Mouse (Mus musculus): ENCODE measurements around the gene Dnajc25. TPM values are rescaled to one million over a fixed set of nuclear protein-coding genes. Genes with fewer than 3 reads are reported as not detected.

Dnajc25 gene
- polyA plus RNA-seq, 1 experiment from 2014 or later: 11.6 TPM

DNA sequence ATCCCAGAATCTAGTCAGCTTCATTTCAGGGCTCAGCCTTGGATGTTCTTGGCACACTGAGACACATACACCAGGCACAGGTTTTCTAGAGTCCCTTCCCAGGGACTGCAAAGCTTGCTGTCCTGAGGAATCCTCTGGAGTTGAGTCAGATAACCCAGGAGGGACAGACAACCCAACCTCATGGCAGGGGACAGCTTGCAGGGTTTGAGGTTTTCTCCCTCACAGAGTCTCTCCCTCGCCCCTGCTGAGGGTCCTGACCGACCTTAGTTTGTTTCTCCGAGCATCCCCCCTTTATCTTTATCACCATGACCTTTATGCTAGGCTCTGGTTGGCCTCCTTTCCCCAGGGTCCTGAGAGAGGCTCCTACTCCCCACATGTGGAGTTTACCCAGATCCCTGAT, 42.7 kb downstream of the Dnajc25 start:
- H3K27me3 ChIP-seq (replicated peaks; ENCODE audit: control insufficient read depth, insufficient read depth, low read length): no peaks in the 10 kb centered on the region

DNA sequence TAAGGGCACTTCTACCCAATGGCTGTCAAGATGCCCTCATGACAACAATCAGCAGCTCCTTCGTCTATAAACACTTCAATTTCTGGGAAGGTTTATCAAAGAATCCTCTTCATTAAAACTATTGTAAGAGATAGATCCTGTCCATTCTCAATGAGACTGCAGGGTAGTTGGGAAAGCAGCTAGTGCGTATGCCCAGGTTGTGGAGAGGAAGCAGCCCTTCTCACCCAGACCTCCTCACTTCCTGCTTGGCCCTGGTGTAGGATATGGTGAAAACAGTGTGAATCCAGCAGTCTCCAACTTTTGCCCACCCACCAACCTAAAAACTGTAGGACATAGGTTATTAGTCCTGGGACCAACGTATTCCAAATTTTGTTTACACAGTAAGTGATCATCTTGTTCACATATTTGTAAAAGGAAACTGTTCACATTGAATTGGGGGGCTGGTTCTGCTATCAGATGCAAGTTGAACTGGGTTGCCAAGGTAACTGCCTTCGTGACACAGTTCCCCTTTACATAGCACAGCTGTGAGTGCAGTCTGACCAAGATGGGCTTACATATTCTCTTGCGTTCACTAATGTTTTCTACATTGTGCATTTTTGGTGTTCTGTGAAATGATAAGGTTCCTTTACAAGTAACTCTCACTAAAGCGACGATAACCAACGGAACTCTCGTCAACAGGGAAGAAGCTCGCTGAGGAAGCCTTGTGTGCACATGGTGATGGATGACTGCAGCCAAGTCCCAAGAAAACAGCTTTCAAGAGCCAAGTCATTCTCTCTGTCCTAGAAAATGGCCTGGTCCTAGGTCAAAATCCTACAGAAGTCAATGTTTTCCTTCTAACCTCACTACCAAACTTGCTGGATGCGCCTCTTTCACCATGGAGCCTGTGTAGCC, 45.8 kb downstream of the Dnajc25 start:
- Histone ChIP-seq H3K9me3 (ENCODE audit: control insufficient read depth, low read length) (no peaks in the 10 kb centered on the region), H3K27ac (ENCODE audit: low read depth) (no peak overlapping the region), H3K27me3 (replicated peaks; ENCODE audit: control insufficient read depth, insufficient read depth, low read length) (no peaks in the 10 kb centered on the region), H3K4me3 (ENCODE audit: low read depth, low read length) (no peak overlapping the region), H3K36me3 (ENCODE audit: control insufficient read depth, insufficient read depth, low read length) (0 out of 2 replicates have a peak, but pooled peaks cover 6% of the 10 kb centered on the region), H3K9ac (ENCODE audit: low read length) (no peak overlapping the region), H3K4me1 (replicated peaks; ENCODE audit: control insufficient read depth, insufficient read depth, low read length) (no peaks in the 10 kb centered on the region), H3K4me2 (ENCODE audit: low read length) (no peak overlapping the region)
- 85% methylated on average over 11 of the region's 11 CpGs for WGBS
- no peak for DNase-seq (ENCODE audit: low spot score)
- no peak for ATAC-seq (replicated peaks; ENCODE audit: low FRiP score, low TSS enrichment, low read depth)

More for the DNA sequence above, 42.7 kb downstream of the Dnajc25 start:
- ATAC-seq (replicated peaks; ENCODE audit: low FRiP score, low TSS enrichment, low read depth) (no peak), DNase-seq (ENCODE audit: low spot score) (no peak)
- no peak overlapping the region for H3K9ac ChIP-seq (ENCODE audit: low read length)
- peaks cover 2% of the 10 kb centered on the region; the same call in 1 of the 2 replicates for H3K9me3 ChIP-seq (ENCODE audit: control insufficient read depth, low read length)
- WGBS: 64% methylated on average over 3 of the region's 3 CpGs
- H3K4me3 ChIP-seq (ENCODE audit: low read depth, low read length): no peak overlapping the region
- H3K4me2 ChIP-seq (ENCODE audit: low read length): no peak overlapping the region
- no peak overlapping the region for H3K27ac ChIP-seq (ENCODE audit: low read depth)
- H3K4me1 ChIP-seq (replicated peaks; ENCODE audit: control insufficient read depth, insufficient read depth, low read length): no peaks in the 10 kb centered on the region
- 0 out of 2 replicates have a peak, but pooled peaks cover 6% of the 10 kb centered on the region for H3K36me3 ChIP-seq (ENCODE audit: control insufficient read depth, insufficient read depth, low read length)

DNA sequence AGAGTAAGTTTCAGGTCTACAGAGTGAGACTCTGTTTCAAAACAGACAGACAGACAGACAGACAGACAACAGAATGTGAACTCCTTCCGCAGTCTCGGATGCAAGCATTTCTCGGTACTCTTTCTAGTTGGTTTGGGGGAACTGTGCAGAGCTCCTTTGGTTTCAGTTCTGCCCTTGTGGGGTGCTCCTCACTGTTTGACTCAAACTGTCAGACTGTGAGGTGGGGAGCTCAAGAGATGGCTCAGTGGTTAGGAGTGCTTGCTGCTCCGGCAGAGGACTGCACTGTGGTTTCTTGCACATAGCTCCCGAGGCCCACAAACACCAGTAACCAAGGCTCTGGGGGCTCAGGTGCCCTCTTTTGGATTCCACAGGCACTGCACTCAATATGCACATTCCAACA, 48.2 kb downstream of the Dnajc25 start:
- no peak for DNase-seq (ENCODE audit: low spot score)
- WGBS: 91% methylated on average over 5 of the region's 5 CpGs

DNA sequence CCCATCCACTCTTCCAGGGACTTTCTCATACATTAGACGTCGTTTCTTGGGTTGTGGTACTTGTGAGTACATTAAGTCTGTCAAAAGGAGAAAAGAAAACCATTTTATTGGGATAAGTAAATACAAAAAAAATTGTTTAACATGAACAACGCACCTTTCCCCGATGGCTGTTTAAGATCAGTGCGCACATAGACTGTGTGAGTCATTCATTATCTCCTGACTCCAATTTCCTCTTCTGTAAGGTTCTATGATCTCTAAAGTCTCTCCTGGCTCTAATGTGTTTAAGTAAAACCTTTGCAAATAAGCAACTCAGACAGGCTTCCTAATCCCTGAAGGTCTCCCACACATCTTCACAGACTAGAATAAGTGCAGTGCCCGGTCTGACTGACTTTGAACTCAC, 49.0 kb downstream of the Dnajc25 start:
- Histone ChIP-seq H3K4me2 (ENCODE audit: low read length) (no peak overlapping the region), H3K4me1 (replicated peaks; ENCODE audit: control insufficient read depth, insufficient read depth, low read length) (no peaks in the 10 kb centered on the region), H3K9ac (ENCODE audit: low read length) (no peak overlapping the region), H3K27ac (ENCODE audit: low read depth) (no peak overlapping the region), H3K4me3 (ENCODE audit: low read depth, low read length) (no peak overlapping the region), H3K27me3 (replicated peaks; ENCODE audit: control insufficient read depth, insufficient read depth, low read length) (no peaks in the 10 kb centered on the region), H3K9me3 (ENCODE audit: control insufficient read depth, low read length) (no peaks in the 10 kb centered on the region), H3K36me3 (ENCODE audit: control insufficient read depth, insufficient read depth, low read length) (0 out of 2 replicates have a peak, but pooled peaks cover 6% of the 10 kb centered on the region)
- no peak for DNase-seq (ENCODE audit: low spot score)
- ATAC-seq (replicated peaks; ENCODE audit: low FRiP score, low TSS enrichment, low read depth): no peak
- 66% methylated on average over 6 of the region's 6 CpGs for WGBS

More for the DNA sequence above, 48.2 kb downstream of the Dnajc25 start:
- Histone ChIP-seq H3K4me2 (ENCODE audit: low read length) (no peak overlapping the region), H3K9me3 (ENCODE audit: control insufficient read depth, low read length) (no peaks in the 10 kb centered on the region), H3K27ac (ENCODE audit: low read depth) (no peak overlapping the region), H3K9ac (ENCODE audit: low read length) (no peak overlapping the region), H3K27me3 (replicated peaks; ENCODE audit: control insufficient read depth, insufficient read depth, low read length) (no peaks in the 10 kb centered on the region), H3K4me1 (replicated peaks; ENCODE audit: control insufficient read depth, insufficient read depth, low read length) (no peaks in the 10 kb centered on the region), H3K4me3 (ENCODE audit: low read depth, low read length) (no peak overlapping the region), H3K36me3 (ENCODE audit: control insufficient read depth, insufficient read depth, low read length) (0 out of 2 replicates have a peak, but pooled peaks cover 6% of the 10 kb centered on the region)
- ATAC-seq (replicated peaks; ENCODE audit: low FRiP score, low TSS enrichment, low read depth): no peak

DNA sequence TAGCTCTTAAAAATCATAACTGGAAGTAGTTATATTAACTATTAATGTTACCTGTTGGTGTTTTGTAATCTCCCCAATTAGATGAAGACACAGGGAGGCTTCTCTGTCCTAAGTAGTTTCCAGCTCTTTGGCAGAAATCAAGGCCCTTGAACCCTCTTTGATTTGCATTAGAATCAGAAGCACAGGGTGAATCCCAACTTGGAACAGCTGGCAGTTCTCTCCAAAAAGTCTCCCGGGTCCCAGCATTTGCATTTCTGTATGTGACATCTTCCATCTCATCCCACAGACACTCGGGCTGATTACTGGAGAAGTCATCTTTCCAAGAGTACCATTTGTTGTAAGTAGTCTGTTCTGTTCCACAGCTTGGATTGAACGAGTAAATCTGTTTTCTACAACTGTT, 52.4 kb downstream of the Dnajc25 start:
- H3K4me1 ChIP-seq (replicated peaks; ENCODE audit: control insufficient read depth, insufficient read depth, low read length): no peaks in the 10 kb centered on the region
- DNase-seq (ENCODE audit: low spot score) (no peak), ATAC-seq (replicated peaks; ENCODE audit: low FRiP score, low TSS enrichment, low read depth) (no peak)
- no peak overlapping the region for H3K27ac ChIP-seq (ENCODE audit: low read depth)
- no peaks in the 10 kb centered on the region for H3K36me3 ChIP-seq (ENCODE audit: control insufficient read depth, insufficient read depth, low read length)
- no peaks in the 10 kb centered on the region for H3K9me3 ChIP-seq (ENCODE audit: control insufficient read depth, low read length)
- H3K4me2 ChIP-seq (ENCODE audit: low read length): no peak overlapping the region
- 39% methylated on average over 3 of the region's 3 CpGs for WGBS
- H3K27me3 ChIP-seq (replicated peaks; ENCODE audit: control insufficient read depth, insufficient read depth, low read length): no peaks in the 10 kb centered on the region
- no peak overlapping the region for H3K4me3 ChIP-seq (ENCODE audit: low read depth, low read length)
- H3K9ac ChIP-seq (ENCODE audit: low read length): no peak overlapping the region

DNA sequence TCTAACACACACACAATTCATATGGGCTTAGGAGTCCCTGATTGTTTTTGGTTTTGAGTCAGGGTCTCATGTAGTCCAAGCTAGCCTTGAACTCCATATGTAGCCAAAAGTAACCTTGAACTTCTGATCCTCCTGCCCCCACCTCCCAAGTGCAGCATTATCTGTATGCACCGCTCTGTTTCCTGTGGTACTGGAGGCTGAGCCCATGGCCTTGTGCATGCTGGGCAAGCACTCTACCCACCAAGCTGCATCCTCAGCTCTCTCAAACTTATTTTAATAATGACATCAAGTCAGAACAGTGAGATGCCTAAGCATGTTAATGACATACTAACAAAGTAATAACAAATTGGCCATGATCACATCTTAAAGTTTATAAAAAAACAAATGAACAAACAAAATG, 56.2 kb downstream of the Dnajc25 start:
- no peaks in the 10 kb centered on the region for H3K36me3 ChIP-seq (ENCODE audit: control insufficient read depth, insufficient read depth, low read length)
- DNase-seq (ENCODE audit: low spot score) (no peak), ATAC-seq (replicated peaks; ENCODE audit: low FRiP score, low TSS enrichment, low read depth) (no peak)
- H3K9ac ChIP-seq (ENCODE audit: low read length): no peak overlapping the region
- no peak overlapping the region for H3K4me2 ChIP-seq (ENCODE audit: low read length)
- no peaks in the 10 kb centered on the region for H3K9me3 ChIP-seq (ENCODE audit: control insufficient read depth, low read length)
- H3K4me1 ChIP-seq (replicated peaks; ENCODE audit: control insufficient read depth, insufficient read depth, low read length): no peaks in the 10 kb centered on the region; the same call in 1 of the 2 replicates
- H3K27ac ChIP-seq (ENCODE audit: low read depth): no peak overlapping the region
- H3K4me3 ChIP-seq (ENCODE audit: low read depth, low read length): no peak overlapping the region
- no peaks in the 10 kb centered on the region for H3K27me3 ChIP-seq (replicated peaks; ENCODE audit: control insufficient read depth, insufficient read depth, low read length)
- 97% methylated on average over 1 of the region's 1 CpGs for WGBS

DNA sequence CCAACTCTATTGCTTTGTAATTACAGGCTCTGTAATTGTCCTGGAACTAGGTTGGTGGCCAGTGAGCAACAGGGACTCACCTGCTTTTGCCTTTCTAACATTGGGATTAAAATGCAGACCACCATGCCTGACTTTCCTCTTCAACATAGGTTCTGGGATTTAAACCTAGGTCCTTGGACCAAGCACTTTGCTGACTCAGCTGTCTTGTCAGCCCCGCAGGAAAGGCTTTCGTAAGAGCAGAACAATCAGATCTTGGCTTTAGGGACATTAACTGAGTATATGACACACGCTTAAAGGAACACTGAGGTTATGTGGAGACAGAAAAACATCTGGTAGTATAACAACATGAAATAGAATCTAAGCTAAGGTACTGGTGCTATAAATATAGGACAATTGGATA, 63.1 kb downstream of the Dnajc25 start:
- no peak overlapping the region for H3K27ac ChIP-seq (ENCODE audit: low read depth)
- WGBS: 86% methylated on average over 3 of the region's 3 CpGs
- H3K4me1 ChIP-seq (replicated peaks; ENCODE audit: control insufficient read depth, insufficient read depth, low read length): no peaks in the 10 kb centered on the region; the same call in 1 of the 2 replicates
- H3K9ac ChIP-seq (ENCODE audit: low read length): no peak overlapping the region
- no peaks in the 10 kb centered on the region for H3K36me3 ChIP-seq (ENCODE audit: control insufficient read depth, insufficient read depth, low read length)
- no peak overlapping the region for H3K4me3 ChIP-seq (ENCODE audit: low read depth, low read length)
- H3K27me3 ChIP-seq (replicated peaks; ENCODE audit: control insufficient read depth, insufficient read depth, low read length): no peaks in the 10 kb centered on the region
- no peak for DNase-seq (ENCODE audit: low spot score)
- no peak for ATAC-seq (replicated peaks; ENCODE audit: low FRiP score, low TSS enrichment, low read depth)
- no peaks in the 10 kb centered on the region for H3K9me3 ChIP-seq (ENCODE audit: control insufficient read depth, low read length)
- no peak overlapping the region for H3K4me2 ChIP-seq (ENCODE audit: low read length)

DNA sequence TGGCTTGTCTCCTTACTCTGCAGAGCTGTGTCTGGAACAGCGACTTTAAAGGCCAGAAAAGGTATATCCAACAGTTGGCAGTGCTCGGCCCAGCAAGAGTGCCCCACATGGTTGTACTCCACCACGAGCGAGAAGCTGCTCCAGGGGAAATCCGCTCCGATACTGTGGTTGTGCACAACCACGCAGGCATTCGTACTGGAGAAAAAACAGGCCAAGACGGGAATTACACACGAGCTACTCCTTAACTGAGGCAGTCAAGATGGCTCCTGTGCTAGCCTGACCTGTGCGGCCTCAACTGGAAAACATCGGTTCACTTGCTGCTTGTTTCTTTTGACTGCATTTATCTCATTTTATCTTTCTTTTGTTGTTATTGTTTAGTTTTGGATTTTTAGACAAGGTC, 67.7 kb downstream of the Dnajc25 start:
- no peak overlapping the region for H3K4me3 ChIP-seq (ENCODE audit: low read depth, low read length)
- H3K9me3 ChIP-seq (ENCODE audit: control insufficient read depth, low read length): no peaks in the 10 kb centered on the region
- ATAC-seq (replicated peaks; ENCODE audit: low FRiP score, low TSS enrichment, low read depth) (no peak), DNase-seq (ENCODE audit: low spot score) (no peak)
- no peak overlapping the region for H3K4me2 ChIP-seq (ENCODE audit: low read length)
- no peaks in the 10 kb centered on the region for H3K4me1 ChIP-seq (replicated peaks; ENCODE audit: control insufficient read depth, insufficient read depth, low read length)
- no peak overlapping the region for H3K27ac ChIP-seq (ENCODE audit: low read depth)
- no peak overlapping the region for H3K9ac ChIP-seq (ENCODE audit: low read length)
- WGBS: 70% methylated on average over 12 of the region's 12 CpGs
- H3K27me3 ChIP-seq (replicated peaks; ENCODE audit: control insufficient read depth, insufficient read depth, low read length): no peaks in the 10 kb centered on the region
- no peaks in the 10 kb centered on the region for H3K36me3 ChIP-seq (ENCODE audit: control insufficient read depth, insufficient read depth, low read length)

DNA sequence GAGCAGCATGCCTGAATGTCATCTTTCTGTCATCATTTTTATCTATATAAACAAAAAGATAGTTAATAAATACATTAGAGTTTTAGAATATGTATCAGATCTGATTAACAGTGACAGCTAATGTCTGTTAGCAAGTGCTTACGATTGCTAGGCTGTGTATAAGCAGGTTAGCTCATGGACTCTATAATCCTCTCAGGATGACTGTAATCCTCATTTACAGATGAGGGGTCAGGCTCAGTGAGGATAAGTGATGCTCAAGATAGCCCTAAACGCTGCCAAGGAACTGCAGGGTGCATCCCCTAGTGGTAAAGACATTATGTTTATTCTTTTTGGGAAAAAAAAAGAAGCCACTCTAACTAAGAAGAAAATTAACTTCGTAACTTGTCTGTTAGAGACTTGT, 74.4 kb downstream of the Dnajc25 start:
- no peak for DNase-seq (ENCODE audit: low spot score)
- no peak for ATAC-seq (replicated peaks; ENCODE audit: low FRiP score, low TSS enrichment, low read depth)
- Histone ChIP-seq H3K27me3 (replicated peaks; ENCODE audit: control insufficient read depth, insufficient read depth, low read length) (no peaks in the 10 kb centered on the region), H3K36me3 (ENCODE audit: control insufficient read depth, insufficient read depth, low read length) (no peaks in the 10 kb centered on the region), H3K9me3 (ENCODE audit: control insufficient read depth, low read length) (no peaks in the 10 kb centered on the region), H3K9ac (ENCODE audit: low read length) (no peak overlapping the region), H3K27ac (ENCODE audit: low read depth) (no peak overlapping the region), H3K4me3 (ENCODE audit: low read depth, low read length) (no peak overlapping the region), H3K4me1 (replicated peaks; ENCODE audit: control insufficient read depth, insufficient read depth, low read length) (no peaks in the 10 kb centered on the region), H3K4me2 (ENCODE audit: low read length) (no peak overlapping the region)
- WGBS: 49% methylated on average over 3 of the region's 3 CpGs
